Mouse (Mus musculus): ENCODE data around the gene Gm20388.
"Not testable (repeated sequence)": the region's sequence is repeated elsewhere in the genome, so short reads cannot be mapped to it uniquely, and the experiment has no call there.

DNA sequence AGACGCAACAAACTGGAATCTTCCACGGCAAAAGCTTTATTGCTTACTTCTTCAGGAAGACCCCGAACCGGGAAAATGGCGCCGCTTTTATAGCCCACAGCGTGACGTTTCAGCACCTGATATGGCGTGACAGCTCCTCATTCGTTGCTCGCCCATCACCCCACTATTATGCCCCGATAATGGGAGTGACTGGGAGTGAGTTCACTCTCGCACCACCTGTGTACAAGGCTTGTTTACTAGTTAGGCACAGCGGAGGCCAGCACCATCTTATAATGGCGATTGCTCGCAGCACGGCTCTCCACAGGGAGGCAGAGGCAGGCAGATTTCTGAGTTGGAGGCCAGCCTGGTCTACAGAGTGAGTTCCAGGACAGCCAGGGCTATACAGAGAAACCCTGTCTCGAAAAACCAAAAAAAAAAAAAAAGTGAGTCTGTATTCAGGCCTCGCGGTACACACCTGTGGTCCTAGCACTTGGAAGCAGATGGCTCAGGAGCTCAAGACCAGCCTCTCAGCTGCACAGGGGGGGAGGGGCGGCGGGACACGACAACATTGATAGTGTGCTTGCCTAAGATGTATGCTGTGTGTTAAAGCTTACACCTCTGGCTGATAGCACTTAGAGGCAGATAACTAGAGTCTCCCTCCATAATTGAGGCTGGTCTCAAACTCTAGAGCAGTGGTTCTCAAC lies 3134.2 kb downstream of the Gm20388 start:
- TF ChIP-seq CTCF, EP300 (IDR thresholded peaks at IDR 0.05; ENCODE audit: low read depth): not testable (repeated sequence)
